Mouse (Mus musculus): ENCODE results near the gene Plekhg6. TPM values are rescaled to one million over a fixed set of nuclear protein-coding genes. Genes with fewer than 3 reads are reported as not detected.
A peak's percentile ranks its signal among the peaks of the same experiment; 100 is the strongest.

Plekhg6 gene
- total and polyA plus RNA-seq, 2 experiments: 3.0 to 5.9 TPM

DNA sequence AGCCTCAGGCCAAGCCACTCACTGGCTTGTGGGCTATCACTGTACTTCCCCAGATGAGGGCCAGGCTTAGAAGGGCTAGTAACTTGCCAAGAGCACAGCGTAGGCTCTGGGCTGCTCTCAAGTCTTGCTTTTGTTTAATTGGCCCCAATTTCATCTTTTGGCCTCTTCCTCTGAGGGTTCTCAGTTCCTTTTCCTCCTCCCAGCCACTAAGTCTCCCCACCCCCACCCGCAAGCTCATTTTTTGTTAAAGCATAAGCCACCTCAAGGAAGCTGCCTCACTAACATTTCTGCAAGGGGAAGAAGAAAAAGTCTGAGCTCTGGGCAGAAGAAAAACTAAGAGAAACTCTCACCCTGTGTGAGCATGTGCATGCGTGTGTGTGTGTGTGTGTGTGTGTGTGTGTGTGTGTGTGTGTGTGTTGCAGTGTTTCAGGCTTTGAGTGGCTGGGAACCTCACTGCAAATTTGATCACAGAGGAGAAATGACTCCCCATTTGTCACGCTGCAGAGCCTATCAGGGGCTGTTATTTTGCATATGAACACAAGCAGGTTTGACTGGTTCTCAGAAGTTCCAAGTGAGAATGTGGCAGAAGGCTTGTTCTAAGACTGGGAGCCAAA, 12.7 kb downstream of the Plekhg6 start:
- H3K4me1 ChIP-seq (ENCODE audit: control insufficient read depth, insufficient read depth, low read length): peaks cover 10% of the 10 kb centered on the region
- 78% methylated on average over 4 of the region's 4 CpGs for WGBS
- no peak overlapping the region for H3K27ac ChIP-seq (replicated peaks; ENCODE audit: insufficient read depth, low read depth, low read length)
- H3K4me3 ChIP-seq (ENCODE audit: insufficient read depth, low read depth, low read length): no peak overlapping the region
- peaks cover 5% of the 10 kb centered on the region for H3K36me3 ChIP-seq (ENCODE audit: control insufficient read depth, insufficient read depth, low read length)
- DNase-seq (ENCODE audit: extremely low read depth, low read depth, low spot score): peak; percentile 52
- H3K27me3 ChIP-seq (ENCODE audit: control insufficient read depth, insufficient read depth, low read length): no peaks in the 10 kb centered on the region
- TF ChIP-seq CTCF (IDR thresholded peaks at IDR 0.05; ENCODE audit: low read depth, low read length): no peak
- no peak for TF ChIP-seq POLR2A (IDR thresholded peaks at IDR 0.05; ENCODE audit: extremely low read depth, insufficient read depth, low read length)
- no peaks in the 10 kb centered on the region for H3K79me2 ChIP-seq (ENCODE audit: control insufficient read depth, insufficient read depth, low read length)
- no peak overlapping the region for H3K9ac ChIP-seq (ENCODE audit: low read depth, low read length)

DNA sequence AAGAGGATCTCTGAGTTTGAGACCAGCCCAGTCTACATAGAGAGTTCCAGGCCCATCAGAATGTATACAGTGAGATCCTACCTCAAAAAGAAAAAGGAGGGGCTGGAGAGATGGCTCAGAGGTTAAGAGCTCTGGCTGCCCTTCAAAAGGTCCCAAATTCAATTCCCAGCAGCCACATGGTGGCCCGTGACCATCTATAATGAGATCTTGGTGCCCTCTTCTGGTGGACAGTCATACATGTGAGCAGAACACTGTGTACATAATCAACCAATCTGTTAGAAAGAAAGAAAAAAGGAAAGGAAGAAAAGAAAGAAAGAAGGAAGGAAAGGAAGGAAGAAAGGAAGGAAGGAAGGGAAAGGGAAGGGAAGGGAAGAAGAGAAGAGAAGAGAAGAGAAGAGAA, 14.5 kb downstream of the Plekhg6 start:
- TF ChIP-seq POLR2A (IDR thresholded peaks at IDR 0.05; ENCODE audit: extremely low read depth, insufficient read depth, low read length): no peak
- peak; percentile 29; the same call in 1 of the 2 replicates for TF ChIP-seq CTCF (IDR thresholded peaks at IDR 0.05; ENCODE audit: low read depth, low read length)
- Histone ChIP-seq H3K27me3 (ENCODE audit: control insufficient read depth, insufficient read depth, low read length) (no peaks in the 10 kb centered on the region), H3K36me3 (ENCODE audit: control insufficient read depth, insufficient read depth, low read length) (peaks cover 15% of the 10 kb centered on the region; the same call in 1 of the 2 replicates), H3K4me3 (ENCODE audit: insufficient read depth, low read depth, low read length) (no peak overlapping the region), H3K4me1 (ENCODE audit: control insufficient read depth, insufficient read depth, low read length) (peaks cover 11% of the 10 kb centered on the region), H3K27ac (replicated peaks; ENCODE audit: insufficient read depth, low read depth, low read length) (no peak overlapping the region), H3K9ac (ENCODE audit: low read depth, low read length) (no peak overlapping the region), H3K79me2 (ENCODE audit: control insufficient read depth, insufficient read depth, low read length) (no peaks in the 10 kb centered on the region)
- 83% methylated on average over 1 of the region's 1 CpGs for WGBS
- DNase-seq (ENCODE audit: extremely low read depth, low read depth, low spot score): no peak

DNA sequence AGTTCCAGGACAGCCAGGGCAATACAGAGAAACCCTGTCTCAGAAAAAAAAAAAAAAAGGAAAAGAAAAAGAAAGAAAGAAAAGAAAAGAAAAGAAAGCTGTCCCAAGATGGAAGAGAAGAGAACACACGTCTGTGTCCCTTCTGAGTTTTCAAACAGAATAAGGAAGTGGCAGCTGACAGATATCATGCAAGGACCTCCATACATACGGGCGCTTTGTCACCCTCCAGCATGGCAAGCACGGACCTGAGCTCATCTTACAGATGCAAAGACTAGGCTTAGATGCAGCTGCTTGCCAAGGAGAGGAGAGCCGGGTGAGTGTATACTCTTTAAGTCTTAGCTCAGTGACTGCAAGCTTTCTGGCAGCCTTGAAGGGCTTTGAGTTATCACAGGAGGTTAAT, 15.1 kb downstream of the Plekhg6 start:
- Histone ChIP-seq H3K9ac (ENCODE audit: low read depth, low read length) (no peak overlapping the region), H3K79me2 (ENCODE audit: control insufficient read depth, insufficient read depth, low read length) (no peaks in the 10 kb centered on the region), H3K27me3 (ENCODE audit: control insufficient read depth, insufficient read depth, low read length) (no peaks in the 10 kb centered on the region), H3K27ac (replicated peaks; ENCODE audit: insufficient read depth, low read depth, low read length) (no peak overlapping the region), H3K36me3 (ENCODE audit: control insufficient read depth, insufficient read depth, low read length) (peaks cover 19% of the 10 kb centered on the region; the same call in 1 of the 2 replicates), H3K4me3 (ENCODE audit: insufficient read depth, low read depth, low read length) (no peak overlapping the region), H3K4me1 (ENCODE audit: control insufficient read depth, insufficient read depth, low read length) (peaks cover 11% of the 10 kb centered on the region)
- TF ChIP-seq POLR2A (IDR thresholded peaks at IDR 0.05; ENCODE audit: extremely low read depth, insufficient read depth, low read length) (no peak), CTCF (IDR thresholded peaks at IDR 0.05; ENCODE audit: low read depth, low read length) (no peak)
- no peak for DNase-seq (ENCODE audit: extremely low read depth, low read depth, low spot score)
- 95% methylated on average over 5 of the region's 5 CpGs for WGBS

DNA sequence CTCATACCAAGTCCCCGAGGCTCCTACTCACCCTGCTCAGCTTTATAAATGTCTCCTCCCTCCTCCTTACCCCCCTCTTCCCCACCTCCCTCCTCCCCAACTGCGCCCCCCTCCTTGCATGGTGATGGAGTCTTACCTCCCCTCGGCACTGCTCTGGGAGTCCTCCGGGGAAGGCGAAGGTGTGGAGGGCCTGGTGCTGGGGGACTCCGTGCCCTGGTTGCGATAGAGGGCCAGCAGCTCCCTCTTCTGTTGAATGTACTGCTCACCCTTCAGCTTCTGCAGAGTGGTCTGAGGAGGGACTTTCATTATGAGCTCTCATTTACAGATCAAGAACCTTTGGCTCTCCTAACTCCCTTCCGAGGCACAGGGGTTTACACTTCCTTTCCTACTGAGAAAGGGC, 16.1 kb downstream of the Plekhg6 start:
- Histone ChIP-seq H3K4me3 (ENCODE audit: insufficient read depth, low read depth, low read length) (no peak overlapping the region), H3K27me3 (ENCODE audit: control insufficient read depth, insufficient read depth, low read length) (no peaks in the 10 kb centered on the region), H3K79me2 (ENCODE audit: control insufficient read depth, insufficient read depth, low read length) (no peaks in the 10 kb centered on the region), H3K36me3 (ENCODE audit: control insufficient read depth, insufficient read depth, low read length) (peaks cover 19% of the 10 kb centered on the region; the same call in 1 of the 2 replicates), H3K27ac (replicated peaks; ENCODE audit: insufficient read depth, low read depth, low read length) (peak overlapping the region; percentile 21; the same call in 1 of the 2 replicates), H3K4me1 (ENCODE audit: control insufficient read depth, insufficient read depth, low read length) (peaks cover 11% of the 10 kb centered on the region), H3K9ac (ENCODE audit: low read depth, low read length) (no peak overlapping the region; the same call in 1 of the 2 replicates)
- 26% methylated on average over 8 of the region's 8 CpGs for WGBS
- no peak for DNase-seq (ENCODE audit: extremely low read depth, low read depth, low spot score)
- TF ChIP-seq POLR2A (IDR thresholded peaks at IDR 0.05; ENCODE audit: extremely low read depth, insufficient read depth, low read length): no peak
- peak; percentile 60 for TF ChIP-seq CTCF (IDR thresholded peaks at IDR 0.05; ENCODE audit: low read depth, low read length)

DNA sequence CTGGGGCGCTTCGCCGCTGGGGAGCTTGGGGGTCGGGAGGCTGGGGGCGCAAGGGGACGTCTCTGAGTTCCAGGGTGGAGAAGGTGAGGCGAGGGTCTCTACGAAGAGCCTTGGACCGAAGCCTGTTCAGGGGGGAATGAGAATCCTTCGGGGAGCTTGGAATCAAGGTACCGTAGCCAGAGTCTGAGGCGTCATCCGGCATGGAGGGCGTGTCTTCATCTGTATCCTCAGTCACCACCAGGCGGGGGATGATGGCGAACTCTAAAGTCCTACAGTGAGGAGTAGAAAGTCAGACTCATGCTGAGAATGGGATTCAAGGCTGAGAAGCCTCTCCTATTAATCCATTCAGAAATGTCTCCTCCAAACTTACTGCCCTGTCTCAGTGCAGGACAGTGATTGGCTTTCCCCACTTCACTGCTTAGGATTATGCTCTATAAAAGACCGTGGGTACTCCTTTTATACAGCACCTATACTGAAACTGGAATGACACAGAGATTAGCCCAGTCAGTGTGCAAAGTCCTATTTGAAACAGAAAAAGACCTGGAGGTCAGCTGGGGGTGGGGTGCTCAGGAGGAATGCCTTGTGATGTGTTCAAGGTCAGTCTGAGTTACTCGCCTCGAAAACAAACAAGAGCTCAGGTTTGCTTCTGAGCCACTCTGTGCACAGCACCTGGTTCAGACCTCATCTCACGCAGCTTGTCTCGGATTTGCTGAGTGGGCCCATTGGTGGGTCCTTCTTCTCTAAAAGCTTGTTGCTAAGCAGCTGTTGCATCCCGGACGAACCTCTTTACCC, 16.9 kb downstream of the Plekhg6 start:
- Histone ChIP-seq H3K4me3 (ENCODE audit: insufficient read depth, low read depth, low read length) (no peak overlapping the region), H3K4me1 (ENCODE audit: control insufficient read depth, insufficient read depth, low read length) (peaks cover 11% of the 10 kb centered on the region), H3K79me2 (ENCODE audit: control insufficient read depth, insufficient read depth, low read length) (no peaks in the 10 kb centered on the region), H3K36me3 (ENCODE audit: control insufficient read depth, insufficient read depth, low read length) (peaks cover 22% of the 10 kb centered on the region; the same call in 1 of the 2 replicates), H3K9ac (ENCODE audit: low read depth, low read length) (no peak overlapping the region; the same call in 1 of the 2 replicates), H3K27me3 (ENCODE audit: control insufficient read depth, insufficient read depth, low read length) (no peaks in the 10 kb centered on the region), H3K27ac (replicated peaks; ENCODE audit: insufficient read depth, low read depth, low read length) (peak overlapping the region; percentile 48)
- DNase-seq (ENCODE audit: extremely low read depth, low read depth, low spot score): peak; percentile 91
- WGBS: 23% methylated on average over 23 of the region's 23 CpGs
- TF ChIP-seq CTCF (IDR thresholded peaks at IDR 0.05; ENCODE audit: low read depth, low read length) (0 out of 2 replicates have a peak, but pooled peaks have one; percentile 28), POLR2A (IDR thresholded peaks at IDR 0.05; ENCODE audit: extremely low read depth, insufficient read depth, low read length) (no peak)
